Mouse (Mus musculus) megakaryocyte progenitor cell, adult 5-6 weeks (primary cell): ENCODE data around the gene Pgam2. TPM values are rescaled to one million over a fixed set of nuclear protein-coding genes. Genes with fewer than 3 reads are reported as not detected.
"Not testable (repeated sequence)": the region's sequence is repeated elsewhere in the genome, so short reads cannot be mapped to it uniquely, and the experiment has no call there.

ENCODE experiments used
- ATAC-seq: replicated peaks from 2 replicates; pipeline ENCODE4 v1.8.0; 2016; ENCODE audit warnings: mild to moderate bottlenecking, moderate TSS enrichment, inconsistent platforms; ENCODE audit not compliant: poor library complexity
- total RNA-seq, 2 experiments: library from RNA; stranded (forward) in 1 of 2; stranded (reverse) in 1 of 2; fragments of 157-497, 149-512 nt in 1 of 2; fragments of 200-1000 nt in 1 of 2; gene quantifications; 2 replicates each; pipeline versions ENCODE4 v1.2.3 to v1.2.4; 2015 to 2017

The Pgam2 gene
- total RNA-seq, 2 experiments from 2014 or later, result not detected

DNA sequence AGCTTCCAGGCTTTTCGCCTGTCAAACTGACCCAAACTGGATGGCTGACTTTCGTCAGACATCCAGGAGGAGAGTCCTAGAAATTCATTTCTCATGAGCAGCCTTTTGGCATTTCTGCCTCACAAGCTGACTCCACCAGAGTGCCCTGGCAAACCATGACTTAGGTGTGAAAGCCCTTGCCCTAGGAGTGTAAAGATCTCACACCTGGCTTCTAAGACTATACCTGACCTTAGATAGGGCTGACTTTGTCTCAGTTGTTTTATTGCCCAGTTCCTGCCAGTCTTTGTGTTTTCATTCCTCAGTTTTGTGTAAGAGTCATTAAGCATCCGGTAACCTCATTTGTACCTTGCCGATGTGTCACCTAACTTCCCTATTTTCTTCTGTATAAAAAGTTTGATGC is 6.0 kb upstream of the Pgam2 start:
- ATAC-seq, result not testable (repeated sequence)

DNA sequence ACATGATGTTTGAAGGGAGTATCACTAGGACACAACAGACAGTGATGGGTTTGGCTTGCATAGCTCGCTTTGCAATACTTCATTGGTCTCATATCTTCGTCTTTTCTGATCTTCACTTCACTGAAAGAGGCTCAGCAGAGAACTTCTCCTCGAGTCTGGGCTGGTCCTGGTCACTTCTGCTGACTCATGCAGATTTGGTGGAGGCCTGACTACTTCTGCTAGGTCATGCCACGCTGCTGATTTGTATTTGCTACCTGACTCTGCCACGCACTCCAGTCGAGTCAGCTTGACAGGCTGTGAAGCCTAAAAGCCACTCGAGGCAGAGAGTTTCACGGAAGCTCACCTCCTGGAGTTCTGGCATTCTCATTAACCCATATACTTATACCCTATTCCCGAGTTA is 4.4 kb upstream of the Pgam2 start:
- ATAC-seq, result no peak

DNA sequence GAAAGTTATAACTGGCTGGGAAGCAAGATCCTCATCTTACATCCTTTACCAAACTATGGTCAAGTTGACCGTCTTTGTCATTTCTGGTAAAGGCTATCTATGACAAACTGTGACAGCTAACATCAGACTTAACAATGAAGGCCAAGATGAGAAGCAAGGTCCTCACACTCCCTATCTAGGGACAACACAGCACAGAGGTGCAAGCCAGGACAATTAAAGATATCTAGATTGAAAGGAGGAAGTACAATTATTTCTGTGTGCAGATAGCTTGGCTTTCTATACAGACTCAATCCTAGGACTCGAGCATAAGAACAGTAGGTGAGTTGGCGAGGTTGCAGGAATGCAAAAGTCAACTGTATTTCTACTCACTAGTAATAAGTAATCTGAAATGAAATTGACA is 2.2 kb upstream of the Pgam2 start:
- ATAC-seq, result no peak

- ATAC-seq, result no peak
These were observed 641 bp upstream of the Pgam2 start for GRCm38 (mm10) chr11:5804174-5804573.

- peak; percentile 14; the same call in 1 of the 2 replicates for ATAC-seq
These were observed 896 bp downstream of the Pgam2 start for GRCm38 (mm10) chr11:5802457-5803217.

DNA sequence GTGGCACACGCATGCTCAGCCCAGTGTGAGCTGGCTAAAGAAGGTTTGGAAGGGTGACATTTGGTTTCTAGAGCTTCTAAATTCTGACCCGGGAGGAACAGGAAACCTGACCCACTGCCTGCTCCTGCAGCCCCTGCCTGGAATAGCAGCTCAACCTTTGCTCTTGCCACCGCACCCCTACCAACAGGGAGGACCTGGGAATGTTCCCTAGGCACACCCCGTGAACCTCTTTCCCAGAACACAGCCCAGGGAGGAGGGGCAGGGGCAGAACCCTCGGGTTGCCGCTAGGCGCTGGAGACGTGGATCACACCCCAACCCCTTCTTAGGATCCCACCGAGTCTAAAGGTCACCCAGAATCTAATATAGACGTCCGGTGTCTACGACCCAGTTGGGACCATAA is 1.5 kb downstream of the Pgam2 start:
- ATAC-seq, result no peak

DNA sequence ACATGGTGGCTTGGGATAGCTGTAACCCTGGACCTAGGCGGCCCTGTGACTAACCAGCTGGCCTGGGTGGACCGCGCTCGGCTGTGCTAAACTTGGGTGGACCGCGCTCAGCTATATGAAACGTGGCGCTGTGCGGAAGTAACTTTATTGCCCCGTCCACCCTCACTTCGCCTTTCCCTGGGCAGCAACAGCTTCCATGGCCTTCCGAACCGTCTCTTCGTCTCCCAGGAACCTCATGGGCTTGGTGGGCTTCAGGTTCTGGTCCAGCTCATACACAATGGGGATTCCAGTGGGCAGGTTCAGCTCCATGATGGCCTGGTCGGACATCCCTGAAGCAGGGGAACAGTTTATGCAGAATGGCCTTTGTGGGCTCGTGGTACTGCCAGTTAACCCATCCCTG is 2.0 kb downstream of the Pgam2 start:
- ATAC-seq, result no peak

DNA sequence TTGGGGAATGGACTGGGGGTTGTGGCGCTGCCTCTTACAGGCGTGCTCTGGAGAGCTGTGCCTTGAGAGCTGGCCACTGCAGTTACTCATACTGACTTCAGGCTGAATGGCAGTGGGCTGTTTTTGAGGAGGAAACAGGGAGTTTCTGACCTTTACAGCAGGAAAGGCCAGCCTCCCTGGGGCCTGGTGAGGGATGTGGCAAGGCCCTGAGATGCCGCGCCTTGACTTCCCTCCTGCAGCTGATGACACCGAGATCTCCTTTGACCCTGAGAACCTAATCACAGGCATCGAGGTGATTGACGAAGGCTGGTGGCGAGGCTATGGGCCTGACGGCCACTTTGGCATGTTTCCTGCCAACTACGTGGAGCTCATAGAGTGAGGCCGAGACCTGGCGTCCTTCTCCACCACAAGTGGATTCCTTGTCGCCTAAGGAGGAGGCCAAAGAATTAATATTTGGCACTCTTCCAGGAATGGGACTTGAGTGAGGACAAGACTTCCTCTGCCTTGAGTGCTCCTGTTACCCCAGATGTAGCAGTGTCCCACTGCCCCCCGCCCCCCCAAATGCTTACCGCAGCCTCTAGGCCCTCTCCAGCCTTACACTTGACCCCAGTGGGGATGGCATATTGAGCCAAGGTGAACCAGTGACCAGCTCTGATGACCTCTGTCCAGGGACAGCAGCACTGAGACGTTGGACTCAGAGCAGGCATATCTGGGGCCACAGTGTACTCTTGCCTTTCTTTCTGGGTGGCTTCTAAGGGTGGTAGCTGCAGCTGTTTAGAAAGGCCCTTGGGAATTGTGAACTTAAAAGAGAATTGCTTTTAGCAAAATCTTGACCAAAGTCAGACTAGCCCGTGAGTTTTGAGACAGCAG is 3.7 kb downstream of the Pgam2 start:
- no peak for ATAC-seq

GRCm38 (mm10) chr11:5797928-5798327 is 5.6 kb downstream of the Pgam2 start:
- no peak for ATAC-seq

- ATAC-seq, result no peak
These were observed 6.2 kb downstream of the Pgam2 start for GRCm38 (mm10) chr11:5797371-5797770.

- no peak for ATAC-seq
These were observed 6.6 kb downstream of the Pgam2 start for GRCm38 (mm10) chr11:5796939-5797338.

DNA sequence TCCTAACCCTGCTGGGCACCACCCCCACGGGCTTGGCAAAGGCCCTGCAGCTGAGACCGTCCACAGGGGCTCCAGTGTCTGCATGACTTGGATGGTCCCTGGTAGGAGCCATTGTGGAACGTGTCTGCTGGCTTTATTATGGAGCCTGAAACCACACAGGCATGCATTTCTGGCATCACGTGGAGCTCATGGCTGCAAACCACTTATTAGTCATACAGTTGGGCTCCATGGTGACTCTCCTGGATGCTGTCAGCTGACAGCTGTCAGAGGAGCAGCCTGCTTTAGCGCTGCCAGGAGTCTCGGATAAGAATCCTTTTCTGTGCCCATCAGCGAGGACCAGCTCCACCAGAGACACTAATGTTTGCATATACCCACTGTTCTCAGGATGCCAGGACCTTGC is 7.8 kb downstream of the Pgam2 start:
- ATAC-seq, result no peak

DNA sequence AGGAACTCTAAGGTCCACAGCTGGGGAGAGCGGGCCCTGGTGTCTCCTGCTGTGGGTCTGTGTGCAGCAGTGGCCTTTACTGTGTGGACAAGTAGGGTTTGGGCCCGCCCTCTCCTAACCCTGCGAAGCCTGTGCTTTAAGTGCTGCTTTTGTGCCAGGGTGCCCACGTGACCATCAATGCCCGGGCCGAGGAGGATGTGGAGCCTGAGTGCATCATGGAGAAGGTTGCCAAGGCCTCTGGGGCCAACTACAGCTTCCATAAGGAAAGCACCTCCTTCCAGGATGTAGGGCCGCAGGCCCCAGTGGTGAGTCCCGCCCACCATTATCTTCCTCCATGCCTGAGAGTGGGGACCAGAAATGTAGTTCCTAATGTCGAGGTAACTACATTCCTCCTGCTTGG is 8.2 kb downstream of the Pgam2 start:
- no peak for ATAC-seq

DNA sequence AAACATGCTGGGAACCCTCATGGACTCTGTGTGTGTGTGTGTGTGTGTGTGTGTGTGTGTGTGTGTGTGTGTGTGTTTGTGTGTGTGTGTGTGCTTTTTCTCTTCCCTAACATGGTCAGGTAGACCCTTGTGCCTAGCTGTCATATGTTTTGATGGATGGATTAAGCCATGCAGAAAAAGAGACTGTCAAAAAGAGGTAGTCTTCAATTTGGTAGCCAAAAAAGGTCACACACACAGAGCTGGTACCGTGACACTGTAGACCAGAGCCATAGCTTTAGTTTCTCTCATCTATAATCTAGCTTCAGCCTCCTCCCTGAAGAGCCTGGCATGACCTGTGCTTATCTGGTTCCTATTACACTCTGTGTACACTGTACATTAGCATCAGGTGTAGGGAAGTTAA is 13.1 kb downstream of the Pgam2 start:
- no peak for ATAC-seq

DNA sequence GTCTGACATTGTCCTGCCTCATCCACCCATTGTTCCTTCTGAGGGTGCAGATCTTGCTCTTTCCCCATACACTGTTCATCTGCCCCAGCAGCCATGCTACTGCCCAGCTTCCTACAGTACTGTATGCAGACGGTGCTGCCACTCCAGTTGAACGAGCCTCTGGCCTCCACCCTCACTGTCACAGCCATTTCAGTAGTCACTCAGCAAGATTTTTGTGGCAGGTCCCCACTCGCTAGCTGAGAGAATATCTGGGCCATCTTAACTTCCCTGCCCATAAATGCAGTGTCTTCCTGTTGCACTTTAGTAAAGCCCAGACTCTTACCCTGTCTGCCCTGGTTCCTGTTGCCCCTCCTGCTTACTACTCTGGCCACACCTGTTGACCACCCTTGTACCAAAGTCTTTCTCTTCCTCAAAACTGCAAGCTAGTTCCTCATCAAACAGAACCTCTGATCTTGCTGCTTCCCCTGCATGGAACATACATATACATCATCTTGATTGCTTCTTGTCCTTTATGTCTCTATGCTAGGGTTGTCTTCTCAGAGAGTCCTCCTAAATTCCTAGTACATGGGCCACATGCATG is 13.7 kb downstream of the Pgam2 start:
- ATAC-seq, result peak; percentile 8; the same call in 1 of the 2 replicates

- ATAC-seq, result peak; percentile 45
These were observed 14.3 kb downstream of the Pgam2 start for GRCm38 (mm10) chr11:5789071-5789753.

DNA sequence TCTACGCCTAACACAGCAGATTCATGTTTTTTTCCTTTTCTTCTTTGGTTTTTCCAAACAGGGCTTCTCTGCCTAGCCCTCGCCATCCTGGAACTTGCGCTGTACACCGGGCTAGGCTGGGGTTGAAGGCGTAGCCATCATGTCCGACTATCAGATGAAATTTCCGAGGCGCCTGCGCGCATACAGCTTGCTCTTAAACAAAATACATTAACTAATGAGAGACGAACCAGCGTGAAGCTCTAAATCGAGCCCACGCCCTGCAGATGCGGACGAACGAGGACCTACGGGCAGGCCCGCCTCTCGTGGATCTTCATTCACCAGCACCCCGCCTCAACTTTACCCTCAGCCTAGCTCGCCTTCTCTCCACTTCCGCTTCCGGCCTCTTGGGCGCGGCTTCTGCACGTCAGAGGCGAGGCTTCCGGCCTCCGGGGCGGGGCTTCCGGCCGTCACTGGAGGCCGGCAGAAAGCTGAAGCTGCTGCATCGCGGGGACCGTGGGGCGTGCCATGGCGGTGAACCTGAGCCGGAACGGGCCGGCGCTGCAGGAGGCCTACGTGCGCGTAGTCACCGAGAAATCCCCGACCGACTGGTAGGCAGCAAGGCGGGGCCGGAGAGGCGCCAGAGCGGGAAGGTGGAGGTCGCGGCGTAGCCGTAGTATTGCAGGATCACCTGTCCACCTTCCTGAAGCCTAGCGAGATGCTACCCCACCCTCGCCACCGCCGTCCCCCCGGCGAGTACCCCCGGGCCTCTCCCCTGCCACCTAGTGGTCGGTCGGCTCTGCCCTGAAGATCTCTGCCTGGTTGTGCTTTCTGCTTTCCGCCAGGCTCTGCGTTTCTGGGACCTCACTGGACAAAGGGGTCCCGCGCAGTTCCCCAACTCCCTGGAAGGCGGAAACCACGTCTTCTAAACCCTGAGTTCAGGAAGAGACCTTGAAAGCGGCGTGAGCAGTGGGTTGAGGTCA is 15.2 kb downstream of the Pgam2 start, which contains the start of gene Dbnl:
Gene Dbnl (plus strand): TSS at position 433 of the 959 bp plus-strand sequence.
- ATAC-seq, result peak; percentile 81

DNA sequence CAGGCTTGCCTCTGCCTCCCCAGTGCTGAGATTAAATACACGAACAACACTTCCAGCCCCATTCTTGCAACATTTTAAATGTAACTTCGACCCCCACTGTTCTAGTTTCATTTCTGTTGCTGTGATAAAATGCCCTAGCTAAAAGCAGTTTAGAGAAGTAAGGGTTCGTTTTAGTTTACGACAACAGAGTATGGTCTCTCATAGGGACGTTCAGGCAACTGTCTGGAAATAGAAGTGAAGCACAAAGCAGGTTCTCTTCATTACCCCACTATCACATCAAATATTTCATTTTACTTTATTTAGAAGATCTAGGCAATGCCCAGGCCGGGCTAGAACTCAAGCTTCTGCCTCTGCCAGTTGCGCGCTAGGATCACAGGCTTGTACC is 15.9 kb downstream of the Pgam2 start:
- no peak for ATAC-seq

DNA sequence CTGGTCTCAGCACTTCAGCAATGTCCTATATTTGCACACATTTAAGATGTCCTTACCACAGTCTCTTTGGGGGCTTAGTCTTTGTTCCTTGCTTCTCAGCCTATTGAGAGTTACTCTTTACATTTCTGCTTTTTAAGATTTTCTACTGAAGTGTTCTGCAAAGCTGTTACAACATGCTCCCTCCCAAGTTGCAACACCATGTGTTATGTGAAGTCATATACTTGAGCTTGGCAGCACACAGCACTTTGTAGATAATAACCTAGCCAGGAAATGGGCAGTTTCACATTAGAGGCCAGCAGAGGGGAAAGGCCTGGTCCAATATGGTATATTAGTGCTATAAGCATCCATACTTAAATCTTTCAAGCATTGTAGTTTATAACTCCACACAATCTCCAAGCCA is 17.8 kb downstream of the Pgam2 start:
- ATAC-seq, result peak; percentile 14
